Mouse (Mus musculus) brain, embryonic 14.5 days (tissue): ENCODE measurements around the gene Daam1.

Experiments
- CTCF ChIP-seq: fragments of 200-500 bp; IDR thresholded peaks from 2 replicates; pipeline ENCODE4 v1.5.1; 2012; ENCODE audit warnings: inconsistent platforms, mild to moderate bottlenecking, moderate library complexity, borderline replicate concordance; ENCODE audit not compliant: insufficient read depth, insufficient read length; ENCODE audit errors: extremely low read depth
- POLR2A ChIP-seq: fragments of 200-500 bp; IDR thresholded peaks from 2 replicates; pipeline ENCODE4 v1.6.1; 2012; ENCODE audit warnings: mild to moderate bottlenecking, inconsistent platforms, borderline replicate concordance; ENCODE audit not compliant: poor library complexity, insufficient read depth, insufficient read length, severe bottlenecking; ENCODE audit errors: extremely low read depth

- TF ChIP-seq CTCF, result no peak
- no peak for TF ChIP-seq POLR2A
Observed at GRCm38 (mm10) chr12:71902317-71902716, 71.4 kb downstream of the Daam1 start.
